Mouse (Mus musculus) cerebellum, adult 2 months (tissue): ENCODE data around the gene 1810009A15Rik.

Source experiments
- CTCF ChIP-seq: fragments of 200-500 bp; IDR thresholded peaks from 2 replicates; pipeline ENCODE4 v1.5.1; 2011; ENCODE audit warnings: low read depth, mild to moderate bottlenecking, control low read depth, low read length, moderate library complexity, borderline replicate concordance; ENCODE audit not compliant: insufficient read depth
- POLR2A ChIP-seq: fragments of 200-500 bp; IDR thresholded peaks from 2 replicates; pipeline ENCODE4 v1.6.1; 2011; ENCODE audit warnings: low read length, control low read depth, borderline replicate concordance; ENCODE audit not compliant: insufficient read depth

DNA sequence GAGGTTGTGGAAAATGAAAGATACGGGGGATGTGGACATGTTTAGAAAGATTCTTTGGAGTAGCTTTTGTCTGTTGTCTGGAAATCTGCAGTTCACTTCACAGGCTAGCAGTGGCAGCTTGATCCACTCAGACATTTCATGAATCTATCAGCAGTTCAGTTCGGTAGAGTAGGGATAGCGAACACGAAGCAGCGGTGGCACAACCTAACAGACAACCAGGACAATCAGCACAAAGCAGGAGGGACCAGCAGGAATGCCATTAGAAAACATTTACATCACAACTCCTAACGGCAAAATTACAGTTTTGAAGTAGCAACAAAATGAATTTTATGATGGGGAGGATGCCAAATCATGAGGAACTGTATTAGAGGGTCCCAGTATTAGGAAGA, 31.0 kb downstream of the 1810009A15Rik start:
- no peak for TF ChIP-seq POLR2A
- no peak for TF ChIP-seq CTCF
